Mouse (Mus musculus) ovary, postnatal 14 days (tissue): ENCODE data around the gene Cldn34d.

Source experiments
- DNase-seq: peaks from one replicate; pipeline ENCODE4 v3.0.0; 2022; ENCODE audit warnings: low spot score

Gene Cldn34d

DNA sequence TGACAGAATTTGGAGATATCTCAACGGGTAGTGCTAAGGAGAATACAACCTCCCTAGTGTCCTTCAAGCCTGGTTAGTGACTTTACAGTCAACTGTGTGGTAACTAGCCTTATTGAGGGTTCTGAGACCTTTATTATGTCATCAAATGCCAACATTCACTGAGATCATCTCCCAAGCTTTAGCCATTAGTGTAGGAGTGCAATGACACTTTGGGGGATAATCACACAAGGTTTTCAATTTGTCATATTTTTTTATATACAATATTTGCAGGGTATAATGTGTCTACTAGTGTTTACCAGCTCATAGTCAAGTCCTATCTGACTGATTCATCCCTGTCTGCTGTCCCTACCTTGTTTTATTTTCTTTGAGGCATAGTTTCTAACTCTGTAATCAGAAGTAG is at the start of gene Cldn34d:
Gene Cldn34d (minus strand): TSS at position 101 of the 400 bp plus-strand sequence.
- DNase-seq, result no peak

- peak; percentile 6 for DNase-seq
Measured at GRCm38 (mm10) chrX:76598459-76599206, 4.1 kb downstream of the Cldn34d start.
